Mouse (Mus musculus) c-Kit-negative CD71-positive TER-119-positive erythroid progenitor cells, embryonic 14.5 days (primary cell): ENCODE data around the gene Myadml2.

Source experiments
- DNase-seq: peaks from one replicate; pipeline ENCODE4 v3.0.0-alpha.2; 2013; ENCODE audit warnings: low read depth, low spot score

Gene Myadml2

DNA sequence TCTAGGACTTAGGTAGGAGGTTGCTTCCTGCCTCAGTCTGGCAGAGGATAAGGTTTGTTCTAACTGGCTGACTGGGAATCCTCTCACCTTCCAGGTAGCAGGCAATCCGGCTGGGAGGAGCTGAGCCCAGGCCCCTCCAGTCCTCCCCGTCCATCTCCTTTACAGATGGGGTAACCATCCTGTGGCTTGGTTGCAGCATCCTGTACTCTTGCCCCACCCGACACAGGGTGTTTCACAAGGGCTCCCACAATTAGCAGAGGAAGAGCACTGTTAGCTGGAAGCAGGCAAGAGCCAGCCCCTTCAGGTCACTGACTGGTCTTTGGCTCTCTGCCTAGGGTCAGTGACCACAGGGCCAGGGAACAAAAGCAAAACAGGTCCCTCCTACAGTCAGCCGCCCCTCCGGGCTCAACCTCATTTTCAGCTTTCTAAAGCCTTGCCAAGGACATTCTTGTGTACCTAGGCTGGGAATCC, 17.5 kb downstream of the Myadml2 start:
- no peak for DNase-seq

DNA sequence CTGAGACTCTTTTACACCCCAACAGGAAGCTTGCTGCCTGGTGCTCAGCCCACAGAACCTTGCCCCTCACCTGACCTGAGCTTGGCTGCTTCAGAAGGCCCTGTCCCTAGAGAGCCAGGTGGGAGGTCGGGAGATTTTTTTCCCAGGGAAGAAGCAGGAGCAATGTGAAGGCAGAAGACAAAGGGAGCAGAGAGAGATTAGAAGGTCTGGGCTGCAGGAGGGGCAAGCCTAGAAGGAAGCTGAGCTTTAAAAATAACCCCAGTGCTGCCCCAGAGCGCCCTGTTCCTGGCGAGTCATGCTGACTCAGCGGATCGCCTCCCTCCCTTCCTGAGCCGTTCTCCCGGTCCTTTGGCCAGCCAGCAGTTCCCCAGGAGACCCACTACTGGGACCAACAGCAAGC, 18.0 kb downstream of the Myadml2 start:
- peak; percentile 88 for DNase-seq

GRCm38 (mm10) chr11:120629341-120629730, 18.6 kb downstream of the Myadml2 start:
- DNase-seq = peak; percentile 61

- DNase-seq = no peak
Observed at GRCm38 (mm10) chr11:120628601-120629340, 19.2 kb downstream of the Myadml2 start.

GRCm38 (mm10) chr11:120627468-120628300, 20.3 kb downstream of the Myadml2 start:
- DNase-seq = no peak

DNA sequence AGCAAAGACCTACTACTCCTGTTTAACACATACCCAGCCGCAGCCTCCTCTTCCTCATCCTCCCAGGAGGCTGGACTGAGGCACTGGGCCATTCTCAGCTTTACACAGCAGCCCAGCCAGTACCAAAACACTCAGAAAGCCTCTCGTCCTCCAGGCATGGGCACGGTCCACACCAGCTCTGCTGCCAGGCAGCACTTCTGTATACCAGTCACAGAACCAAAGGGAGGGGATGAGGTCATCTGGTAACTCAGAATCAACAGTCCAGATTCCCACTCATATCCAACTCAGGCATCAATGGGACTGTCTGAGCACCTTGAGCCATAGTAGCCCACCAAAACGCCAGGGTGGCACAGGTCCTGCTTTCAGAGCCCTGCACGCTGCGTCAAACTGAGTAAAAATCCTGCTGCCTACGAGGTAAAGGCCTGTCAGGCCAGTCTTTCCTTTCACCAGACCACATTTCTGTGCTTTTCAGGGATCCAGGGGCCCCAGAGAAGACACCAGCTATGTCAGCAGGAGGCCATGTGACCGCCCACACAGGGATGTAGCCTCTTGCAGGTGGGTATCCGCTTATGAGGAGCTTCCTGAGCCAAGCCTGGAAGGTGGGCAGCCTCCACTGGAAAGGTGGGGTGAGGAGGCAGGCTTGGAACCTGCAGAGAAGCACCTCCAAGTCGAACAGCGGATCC, 21.0 kb downstream of the Myadml2 start:
- DNase-seq = no peak

GRCm38 (mm10) chr11:120625152-120625775, 22.7 kb downstream of the Myadml2 start, which contains the start of gene Sirt7:
Gene Sirt7, minus strand, starts transcription at chr11:120625240.
- DNase-seq = no peak

DNA sequence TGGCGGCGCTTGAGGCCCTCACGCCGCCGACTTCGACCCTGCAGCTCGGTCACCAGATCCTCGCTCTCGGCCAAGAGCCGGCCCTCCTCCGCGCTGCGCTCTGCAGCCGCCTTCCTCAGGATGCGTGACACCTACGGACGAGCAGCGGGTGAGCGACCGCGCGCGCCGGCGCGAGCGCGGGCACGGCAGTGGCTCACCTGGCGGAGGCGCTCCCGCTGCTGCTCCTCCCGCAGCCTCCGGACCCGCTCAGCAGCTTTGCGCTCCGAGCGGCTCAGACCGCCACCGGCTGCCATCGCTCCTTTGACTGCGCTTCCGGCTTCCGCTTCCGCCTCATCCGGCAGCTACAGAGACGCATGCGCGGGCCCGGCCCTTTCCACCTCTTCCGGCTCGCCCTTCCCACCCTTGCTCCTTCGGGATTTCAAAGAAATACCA, 23.3 kb downstream of the Myadml2 start:
- peak; percentile 68 for DNase-seq

- DNase-seq = no peak
Observed at GRCm38 (mm10) chr11:120623961-120624679, 23.8 kb downstream of the Myadml2 start.

DNA sequence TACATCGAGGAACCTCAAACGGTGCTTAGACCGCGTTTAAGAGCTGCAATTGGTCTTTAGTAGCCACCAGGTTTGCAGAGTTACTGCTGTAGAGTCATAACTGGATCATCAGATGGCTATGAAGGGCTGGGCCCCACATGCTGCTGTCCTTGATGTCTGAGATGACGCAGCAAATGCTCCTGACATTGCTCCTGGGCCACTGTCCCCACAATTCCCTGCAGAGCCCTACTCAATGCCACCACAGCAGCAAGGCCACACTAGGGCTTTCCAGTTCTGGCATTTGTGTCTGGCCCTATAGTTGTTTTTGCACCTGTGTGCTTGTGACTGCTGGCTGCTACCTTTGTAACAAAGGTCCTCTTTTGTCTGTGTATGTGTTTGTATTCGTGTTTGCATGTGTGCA, 25.2 kb downstream of the Myadml2 start:
- no peak for DNase-seq

DNA sequence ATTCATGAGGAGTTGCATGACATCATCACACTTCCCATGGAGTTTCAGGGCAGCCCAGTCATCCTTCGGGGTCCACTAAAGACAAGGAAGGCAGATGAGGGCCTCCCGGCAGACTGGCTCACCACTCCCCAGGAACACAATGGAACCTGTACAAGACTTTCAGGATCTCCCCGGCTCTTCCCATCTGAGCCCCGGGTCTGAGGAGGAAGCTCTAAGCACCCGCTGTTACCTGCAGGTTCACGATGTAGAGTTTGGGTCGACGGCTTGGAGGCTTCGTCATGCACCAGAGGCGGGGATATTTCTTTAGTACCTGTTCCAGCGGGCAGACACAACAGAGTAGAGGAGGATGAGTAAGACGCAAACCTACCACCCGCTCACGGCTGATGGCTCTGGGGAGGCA, 27.8 kb downstream of the Myadml2 start:
- DNase-seq = no peak

- DNase-seq = no peak
Observed at GRCm38 (mm10) chr11:120618619-120619535, 29.1 kb downstream of the Myadml2 start.

DNA sequence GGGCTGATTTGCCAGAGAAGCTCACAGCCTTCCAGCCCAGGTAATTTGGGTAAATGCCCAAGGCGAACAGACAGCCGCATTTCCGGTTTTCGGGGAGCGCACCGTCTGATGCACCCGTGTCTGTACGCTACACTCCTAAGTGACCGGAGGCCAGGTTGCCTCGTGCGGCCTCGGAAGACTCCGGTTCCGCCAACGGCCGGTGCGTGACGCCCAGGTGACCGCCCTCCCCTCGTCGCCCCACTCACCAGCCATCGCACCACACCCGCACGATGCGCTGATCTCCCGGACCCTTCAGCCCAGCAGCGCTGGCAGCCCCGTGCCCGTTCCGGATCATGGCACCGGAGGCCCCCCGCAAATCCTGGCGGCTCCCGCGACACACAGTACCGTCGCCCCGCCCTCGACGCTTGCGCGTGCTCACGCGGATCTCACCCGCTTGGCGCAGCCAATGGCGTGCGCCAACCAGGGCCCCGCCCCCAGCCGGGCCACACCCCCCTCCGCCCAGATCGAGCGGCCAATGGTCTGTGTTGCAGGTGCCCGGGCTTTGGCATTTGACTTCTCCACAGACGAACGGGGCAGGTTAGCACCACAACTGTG, 30.3 kb downstream of the Myadml2 start, which contains the start of gene Pcyt2:
Gene Pcyt2, minus strand, starts transcription at position 418 of the 594 bp plus-strand sequence.
- peak; percentile 85 for DNase-seq

GRCm38 (mm10) chr11:120616617-120617294, 31.2 kb downstream of the Myadml2 start:
- no peak for DNase-seq

- no peak for DNase-seq
Observed at GRCm38 (mm10) chr11:120615606-120616203, 32.3 kb downstream of the Myadml2 start.

DNA sequence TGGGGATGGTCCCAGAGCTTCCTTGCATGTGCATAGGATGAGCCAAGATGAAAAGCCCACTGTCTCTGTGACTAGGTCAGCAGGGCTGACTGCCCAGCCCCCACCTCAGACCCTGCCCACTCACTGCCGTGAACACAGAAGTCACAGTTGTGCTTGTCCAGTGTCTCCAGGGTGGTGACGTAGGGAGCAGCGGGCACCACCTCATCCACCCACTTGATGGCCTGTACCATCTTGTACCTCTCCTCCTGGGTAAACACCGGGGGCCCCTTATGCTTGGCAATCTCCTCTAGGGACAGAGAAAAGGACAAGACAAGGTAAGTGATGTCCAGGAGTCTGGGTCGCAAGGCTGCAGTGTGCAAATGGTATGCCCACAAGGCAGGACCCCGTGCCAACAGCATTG, 32.8 kb downstream of the Myadml2 start:
- DNase-seq = no peak

GRCm38 (mm10) chr11:120613976-120614375, 34.0 kb downstream of the Myadml2 start:
- no peak for DNase-seq

- no peak for DNase-seq
Observed at GRCm38 (mm10) chr11:120613481-120613972, 34.4 kb downstream of the Myadml2 start.
